Mouse (Mus musculus): ENCODE data around the gene a. TPM values are rescaled to one million over a fixed set of nuclear protein-coding genes. Genes with fewer than 3 reads are reported as not detected.

Gene a
- total and polyA plus RNA-seq, 3 experiments: not detected

DNA sequence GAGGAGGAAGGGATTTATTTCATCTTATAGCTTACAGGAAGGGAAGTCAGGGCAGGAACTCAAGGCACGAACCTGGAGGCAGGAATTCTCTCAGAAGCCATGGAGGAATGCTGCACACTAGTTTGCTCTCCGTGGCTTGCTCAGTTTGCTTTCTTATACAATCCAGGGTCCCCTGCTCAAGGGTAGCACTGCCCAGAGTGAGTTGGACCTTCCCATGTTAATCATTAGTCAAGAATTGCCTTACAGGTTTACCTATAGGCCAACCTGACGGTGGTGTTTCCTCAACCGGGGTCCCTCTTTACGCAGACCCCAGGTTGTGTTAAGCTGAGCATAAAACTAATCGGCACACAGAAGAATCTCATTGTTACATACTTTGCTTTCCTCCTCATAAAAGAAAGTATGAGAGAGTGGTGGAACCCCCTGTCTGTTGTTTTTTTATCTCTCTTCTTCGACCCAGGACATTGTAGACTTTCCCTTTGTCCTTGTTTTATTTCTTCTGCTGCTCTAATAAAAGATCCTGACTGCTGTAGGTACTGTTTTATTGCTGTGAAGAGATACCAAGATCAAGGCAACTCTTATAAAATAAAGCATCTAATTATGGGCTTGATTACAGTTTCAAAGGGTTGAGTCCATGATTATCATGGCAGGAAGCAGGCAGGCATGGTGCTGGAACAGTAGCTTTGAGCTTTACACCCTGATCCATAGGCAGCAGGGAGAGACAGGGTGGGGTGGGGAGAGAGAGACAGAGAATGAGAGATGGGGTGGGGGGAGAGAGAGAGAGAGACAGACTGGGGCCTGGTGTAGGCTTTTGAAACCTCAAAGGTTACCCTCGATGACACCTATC, 146.6 kb downstream of the a start:
- 83% methylated on average over 8 of the region's 8 CpGs for WGBS
- Histone ChIP-seq H3K27ac (no peak overlapping the region), H3K4me1 (ENCODE audit: control insufficient read depth, insufficient read depth, low read length) (peaks cover 1% of the 10 kb centered on the region; the same call in 1 of the 2 replicates), H3K4me3 (no peak overlapping the region), H3K36me3 (ENCODE audit: control insufficient read depth, insufficient read depth, low read length) (no peaks in the 10 kb centered on the region), H3K27me3 (ENCODE audit: control insufficient read depth, insufficient read depth, low read length) (peaks cover 2% of the 10 kb centered on the region; the same call in 1 of the 2 replicates), H3K79me2 (replicated peaks; ENCODE audit: control insufficient read depth, insufficient read depth, low read length) (no peaks in the 10 kb centered on the region), H3K9ac (ENCODE audit: low read depth, low read length) (no peak overlapping the region)
- TF ChIP-seq EP300 (IDR thresholded peaks at IDR 0.05; ENCODE audit: insufficient read depth, low read depth, low read length) (no peak), CTCF (IDR thresholded peaks at IDR 0.05) (no peak), POLR2A (IDR thresholded peaks at IDR 0.05; ENCODE audit: insufficient read depth, low read depth, low read length) (no peak)
- intact Hi-C loops (cut with DNase I): no loop called here
- no peak for DNase-seq

DNA sequence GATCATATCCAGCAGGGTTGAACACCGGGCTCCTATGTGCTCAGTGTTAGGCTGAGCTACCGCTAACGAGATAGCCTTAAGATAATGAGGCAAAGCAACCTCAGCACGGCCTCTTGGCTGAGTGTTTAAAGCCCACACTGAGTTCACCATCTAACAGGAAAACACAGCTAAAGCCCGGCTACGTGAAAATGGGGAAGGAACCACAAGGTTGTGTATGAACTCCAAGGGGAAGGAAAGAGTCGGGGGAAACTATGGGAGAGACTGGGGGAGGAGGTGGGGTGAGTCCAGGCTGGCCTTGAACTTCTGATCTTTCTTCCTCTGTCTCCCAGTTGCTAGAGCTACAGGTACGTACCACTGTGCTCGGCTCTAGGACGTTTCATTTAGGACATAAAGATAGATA, 150.8 kb downstream of the a start:
- no peak overlapping the region for H3K27ac ChIP-seq
- peaks cover 2% of the 10 kb centered on the region; the same call in 1 of the 2 replicates for H3K27me3 ChIP-seq (ENCODE audit: control insufficient read depth, insufficient read depth, low read length)
- 57% methylated on average over 10 of the region's 10 CpGs for WGBS
- no peak overlapping the region for H3K9ac ChIP-seq (ENCODE audit: low read depth, low read length)
- no peak for DNase-seq
- no peak for TF ChIP-seq CTCF (IDR thresholded peaks at IDR 0.05)
- TF ChIP-seq POLR2A (IDR thresholded peaks at IDR 0.05; ENCODE audit: insufficient read depth, low read depth, low read length): no peak
- no peak for TF ChIP-seq EP300 (IDR thresholded peaks at IDR 0.05; ENCODE audit: insufficient read depth, low read depth, low read length)
- H3K36me3 ChIP-seq (ENCODE audit: control insufficient read depth, insufficient read depth, low read length): no peaks in the 10 kb centered on the region
- H3K4me1 ChIP-seq (ENCODE audit: control insufficient read depth, insufficient read depth, low read length): peaks cover 1% of the 10 kb centered on the region; the same call in 1 of the 2 replicates
- intact Hi-C loops (cut with DNase I): loop anchor here (2.0 to 5.0 kb wide), 4 partner anchors 25 to 531 kb away; no protein-coding TSS in a partner anchor
- H3K4me3 ChIP-seq: no peak overlapping the region
- H3K79me2 ChIP-seq (replicated peaks; ENCODE audit: control insufficient read depth, insufficient read depth, low read length): no peaks in the 10 kb centered on the region

DNA sequence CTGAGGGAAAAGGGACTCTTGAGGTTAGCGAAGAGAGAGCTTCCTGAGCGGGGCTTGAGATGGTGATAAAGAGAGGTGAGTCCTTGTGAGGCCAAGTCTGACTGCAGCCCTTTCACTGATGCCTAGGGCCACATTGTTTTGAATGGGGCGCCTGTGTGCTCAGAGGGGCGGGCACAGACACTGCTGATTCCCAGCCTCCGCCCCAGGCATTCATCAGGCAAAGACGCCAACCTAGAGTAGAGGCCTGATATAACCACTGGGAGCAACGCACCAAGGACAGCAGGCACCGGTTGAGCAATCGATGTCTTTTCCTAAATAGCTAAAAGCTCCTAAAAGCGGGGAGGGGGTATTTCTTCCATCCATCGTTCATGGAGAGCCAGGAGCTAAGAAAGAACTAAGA, 151.3 kb downstream of the a start:
- no peak overlapping the region for H3K4me3 ChIP-seq
- no peaks in the 10 kb centered on the region for H3K27me3 ChIP-seq (ENCODE audit: control insufficient read depth, insufficient read depth, low read length)
- DNase-seq: no peak
- intact Hi-C loops (cut with DNase I): loop anchor here (2.0 to 5.0 kb wide), 4 partner anchors 26 to 532 kb away; no protein-coding TSS in a partner anchor
- no peaks in the 10 kb centered on the region for H3K36me3 ChIP-seq (ENCODE audit: control insufficient read depth, insufficient read depth, low read length)
- no peak overlapping the region for H3K27ac ChIP-seq
- 76% methylated on average over 11 of the region's 11 CpGs for WGBS
- H3K9ac ChIP-seq (ENCODE audit: low read depth, low read length): no peak overlapping the region
- TF ChIP-seq POLR2A (IDR thresholded peaks at IDR 0.05; ENCODE audit: insufficient read depth, low read depth, low read length) (no peak), CTCF (IDR thresholded peaks at IDR 0.05) (no peak), EP300 (IDR thresholded peaks at IDR 0.05; ENCODE audit: insufficient read depth, low read depth, low read length) (no peak)
- peaks cover 1% of the 10 kb centered on the region; the same call in 1 of the 2 replicates for H3K4me1 ChIP-seq (ENCODE audit: control insufficient read depth, insufficient read depth, low read length)
- no peaks in the 10 kb centered on the region for H3K79me2 ChIP-seq (replicated peaks; ENCODE audit: control insufficient read depth, insufficient read depth, low read length)

DNA sequence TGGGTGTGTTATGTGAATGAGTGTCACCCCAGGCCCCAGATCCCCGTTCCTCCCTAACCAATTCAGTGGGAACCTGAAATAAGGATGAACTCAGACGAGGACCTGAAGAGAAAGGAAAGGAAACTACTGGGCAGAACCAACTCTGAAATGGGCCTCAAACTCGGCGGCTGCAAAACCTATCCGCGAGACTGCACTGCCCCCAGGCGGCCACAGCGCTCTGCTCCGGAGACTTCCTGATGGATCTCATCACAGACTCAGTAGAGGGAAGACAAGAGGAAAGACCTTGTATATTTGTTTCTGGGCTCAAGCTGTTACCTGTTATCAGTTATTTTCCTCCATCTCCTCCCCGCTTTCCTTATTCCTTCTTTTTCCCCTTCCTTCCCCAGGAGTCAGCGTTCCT, 151.9 kb downstream of the a start:
- Histone ChIP-seq H3K27me3 (ENCODE audit: control insufficient read depth, insufficient read depth, low read length) (no peaks in the 10 kb centered on the region), H3K9ac (ENCODE audit: low read depth, low read length) (no peak overlapping the region), H3K27ac (no peak overlapping the region), H3K4me1 (ENCODE audit: control insufficient read depth, insufficient read depth, low read length) (peaks cover 1% of the 10 kb centered on the region; the same call in 1 of the 2 replicates), H3K36me3 (ENCODE audit: control insufficient read depth, insufficient read depth, low read length) (no peaks in the 10 kb centered on the region), H3K4me3 (no peak overlapping the region), H3K79me2 (replicated peaks; ENCODE audit: control insufficient read depth, insufficient read depth, low read length) (no peaks in the 10 kb centered on the region)
- TF ChIP-seq POLR2A (IDR thresholded peaks at IDR 0.05; ENCODE audit: insufficient read depth, low read depth, low read length) (no peak), CTCF (IDR thresholded peaks at IDR 0.05) (peak; percentile 97), EP300 (IDR thresholded peaks at IDR 0.05; ENCODE audit: insufficient read depth, low read depth, low read length) (peak; percentile 72)
- DNase-seq: peak; percentile 77 to 90
- WGBS: 6% methylated on average over 11 of the region's 11 CpGs
- intact Hi-C loops (cut with DNase I): loop anchor here (1.0 to 5.0 kb wide), 5 partner anchors 26 to 532 kb away; no protein-coding TSS in a partner anchor

DNA sequence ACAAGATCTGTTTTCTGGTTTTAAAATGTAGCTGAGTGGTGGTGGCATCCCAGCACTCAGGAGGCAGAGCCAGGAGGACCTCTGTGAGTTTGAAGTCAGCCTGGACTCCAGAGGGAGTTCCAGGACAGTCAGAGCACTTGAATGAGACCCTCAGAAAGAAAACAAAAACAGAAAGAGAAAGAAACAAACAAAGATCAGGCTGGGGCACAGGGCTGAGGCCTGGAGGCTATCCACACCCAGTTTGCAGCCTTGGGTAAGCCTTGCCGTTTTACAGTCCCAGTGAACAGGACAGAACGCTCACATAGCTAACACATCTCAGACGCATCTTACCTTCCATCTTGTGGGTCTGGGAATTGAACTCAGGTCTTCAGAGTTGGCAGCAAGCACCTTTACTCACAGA, 155.7 kb downstream of the a start:
- 90% methylated on average over 3 of the region's 3 CpGs for WGBS
- Histone ChIP-seq H3K4me3 (no peak overlapping the region), H3K27ac (no peak overlapping the region), H3K27me3 (ENCODE audit: control insufficient read depth, insufficient read depth, low read length) (no peaks in the 10 kb centered on the region; the same call in 1 of the 2 replicates), H3K36me3 (ENCODE audit: control insufficient read depth, insufficient read depth, low read length) (no peaks in the 10 kb centered on the region), H3K9ac (ENCODE audit: low read depth, low read length) (no peak overlapping the region), H3K79me2 (replicated peaks; ENCODE audit: control insufficient read depth, insufficient read depth, low read length) (no peaks in the 10 kb centered on the region), H3K4me1 (ENCODE audit: control insufficient read depth, insufficient read depth, low read length) (no peaks in the 10 kb centered on the region)
- intact Hi-C loops (cut with DNase I): no loop called here
- TF ChIP-seq POLR2A (IDR thresholded peaks at IDR 0.05; ENCODE audit: insufficient read depth, low read depth, low read length): no peak
- TF ChIP-seq CTCF (IDR thresholded peaks at IDR 0.05): no peak
- no peak for TF ChIP-seq EP300 (IDR thresholded peaks at IDR 0.05; ENCODE audit: insufficient read depth, low read depth, low read length)
- no peak for DNase-seq

DNA sequence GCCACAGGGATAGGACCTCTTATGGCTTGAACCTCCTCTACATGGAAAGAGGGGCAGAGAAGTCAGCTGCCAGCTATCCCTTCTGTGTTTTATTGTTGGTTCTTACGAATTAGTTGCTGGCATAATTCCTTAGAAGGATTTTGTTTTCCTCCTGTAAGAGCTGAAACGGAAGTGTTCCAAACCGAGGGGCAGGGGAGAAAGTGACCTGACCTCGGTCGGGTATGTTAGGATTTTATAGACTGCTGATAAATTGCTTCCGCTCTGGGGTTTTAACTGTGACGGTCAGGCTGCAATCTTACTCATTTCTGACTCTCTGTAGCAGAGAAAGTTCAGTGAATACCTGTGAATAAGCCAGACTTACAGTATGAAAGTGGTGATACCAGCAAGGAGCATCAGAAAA, 158.2 kb downstream of the a start:
- DNase-seq: no peak
- H3K27me3 ChIP-seq (ENCODE audit: control insufficient read depth, insufficient read depth, low read length): no peaks in the 10 kb centered on the region; the same call in 1 of the 2 replicates
- no peak overlapping the region for H3K27ac ChIP-seq
- 41% methylated on average over 7 of the region's 7 CpGs for WGBS
- H3K36me3 ChIP-seq (ENCODE audit: control insufficient read depth, insufficient read depth, low read length): no peaks in the 10 kb centered on the region
- no peaks in the 10 kb centered on the region for H3K79me2 ChIP-seq (replicated peaks; ENCODE audit: control insufficient read depth, insufficient read depth, low read length)
- H3K4me1 ChIP-seq (ENCODE audit: control insufficient read depth, insufficient read depth, low read length): no peaks in the 10 kb centered on the region
- H3K4me3 ChIP-seq: no peak overlapping the region
- intact Hi-C loops (cut with DNase I): no loop called here
- TF ChIP-seq EP300 (IDR thresholded peaks at IDR 0.05; ENCODE audit: insufficient read depth, low read depth, low read length) (no peak), CTCF (IDR thresholded peaks at IDR 0.05) (no peak)
- H3K9ac ChIP-seq (ENCODE audit: low read depth, low read length): no peak overlapping the region
